Mouse (Mus musculus) limb, embryonic 12.5 days (tissue): Measurements from ENCODE around the gene Med12l. TPM values are rescaled to one million over a fixed set of nuclear protein-coding genes. Genes with fewer than 3 reads are reported as not detected.
A peak's percentile ranks its signal among the peaks of the same experiment; 100 is the strongest.

Experiments
- ATAC-seq: fragments of 200-750 bp; cut with Nextera tagmentation; 2 replicates; pipeline ENCODE4 v1.8.0; 2017; ENCODE audit warnings: low read depth, moderate TSS enrichment; ENCODE audit not compliant: insufficient number of reproducible peaks, insufficient read depth, low FRiP score, low TSS enrichment
- H3K27ac ChIP-seq: fragments of 300-500 bp; sonication (generic); 2 replicates; pipeline ENCODE4 v1.5.1; 2016; ENCODE audit warnings: mild to moderate bottlenecking, moderate library complexity
- H3K27me3 ChIP-seq: fragments of 300-500 bp; sonication (generic); 2 replicates; pipeline ENCODE4 v1.6.1; 2016; ENCODE audit warnings: mild to moderate bottlenecking, moderate library complexity
- H3K36me3 ChIP-seq: fragments of 300-500 bp; sonication (generic); 2 replicates; pipeline ENCODE4 v1.6.1; 2016; ENCODE audit warnings: mild to moderate bottlenecking, moderate library complexity
- H3K4me1 ChIP-seq: fragments of 300-500 bp; sonication (generic); replicated peaks from 2 replicates; pipeline ENCODE4 v1.6.1; 2016
- H3K4me2 ChIP-seq: fragments of 300-500 bp; sonication (generic); 2 replicates; pipeline ENCODE4 v1.6.1; 2016; ENCODE audit warnings: mild to moderate bottlenecking, moderate library complexity
- H3K4me3 ChIP-seq: fragments of 300-500 bp; sonication (generic); replicated peaks from 2 replicates; pipeline ENCODE4 v1.5.1; 2016; ENCODE audit warnings: mild to moderate bottlenecking
- H3K9ac ChIP-seq: fragments of 300-500 bp; sonication (generic); replicated peaks from 2 replicates; pipeline ENCODE4 v1.6.1; 2016; ENCODE audit warnings: mild to moderate bottlenecking, moderate library complexity
- H3K9me3 ChIP-seq: fragments of 300-500 bp; sonication (generic); 2 replicates; pipeline ENCODE4 v1.6.1; 2016; ENCODE audit warnings: mild to moderate bottlenecking, moderate library complexity
- whole genome bisulfite sequencing: fragments of 180-500 bp; shearing (Covaris S2); methylation state at CpG from one replicate; pipeline ENCODE4 v1.1.7; 2016; 5-methylcytosine and 5-hydroxymethylcytosine counted together
- polyA plus RNA-seq: library from polyadenylated mRNA; unstranded; fragments of >200 nt; fragmentation: Nextera tagmentation; extraction: Ambion mirVana; gene quantifications from 2 replicates; pipeline ENCODE4 v1.2.1, GENCODE M21; 2016

Med12l gene
- polyA plus RNA-seq, 1 experiment from 2014 or later, result 2.4 TPM

- no peak overlapping the region for H3K9ac ChIP-seq
- H3K4me1 ChIP-seq, result no peaks in the 10 kb centered on the region
- no peak overlapping the region for H3K4me3 ChIP-seq
- H3K4me2 ChIP-seq, result no peak overlapping the region
- no peak overlapping the region for H3K27ac ChIP-seq
- 75% methylated on average over 2 of the region's 2 CpGs for WGBS
- H3K27me3 ChIP-seq, result no peaks in the 10 kb centered on the region
- no peaks in the 10 kb centered on the region for H3K9me3 ChIP-seq
- no peaks in the 10 kb centered on the region for H3K36me3 ChIP-seq
- no peak for ATAC-seq
Observed at GRCm38 (mm10) chr3:59219326-59219725, 213.7 kb downstream of the Med12l start.

DNA sequence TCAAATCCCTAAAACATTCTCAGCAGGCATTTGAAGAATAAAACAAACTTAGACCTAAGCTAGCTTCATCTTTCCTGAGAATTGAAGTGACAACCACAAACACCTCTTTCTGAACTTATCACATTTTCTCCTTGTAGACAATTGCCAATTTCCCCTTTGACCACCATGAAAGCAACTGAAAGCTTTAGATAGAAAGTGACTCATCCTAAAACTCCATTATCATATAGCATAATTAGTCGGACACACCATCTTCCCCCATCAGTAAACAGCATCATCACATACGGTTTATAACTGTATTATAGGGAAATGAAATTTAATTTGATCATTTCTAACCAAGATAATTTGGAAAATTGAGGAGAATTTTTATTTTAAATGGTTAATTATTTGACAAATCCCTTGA is 216.7 kb downstream of the Med12l start:
- Histone ChIP-seq H3K9ac (no peak overlapping the region), H3K4me3 (no peak overlapping the region), H3K4me2 (no peak overlapping the region), H3K36me3 (no peaks in the 10 kb centered on the region), H3K27ac (no peak overlapping the region), H3K9me3 (no peaks in the 10 kb centered on the region), H3K4me1 (no peaks in the 10 kb centered on the region), H3K27me3 (no peaks in the 10 kb centered on the region)
- ATAC-seq, result no peak
- 88% methylated on average over 2 of the region's 2 CpGs for WGBS

DNA sequence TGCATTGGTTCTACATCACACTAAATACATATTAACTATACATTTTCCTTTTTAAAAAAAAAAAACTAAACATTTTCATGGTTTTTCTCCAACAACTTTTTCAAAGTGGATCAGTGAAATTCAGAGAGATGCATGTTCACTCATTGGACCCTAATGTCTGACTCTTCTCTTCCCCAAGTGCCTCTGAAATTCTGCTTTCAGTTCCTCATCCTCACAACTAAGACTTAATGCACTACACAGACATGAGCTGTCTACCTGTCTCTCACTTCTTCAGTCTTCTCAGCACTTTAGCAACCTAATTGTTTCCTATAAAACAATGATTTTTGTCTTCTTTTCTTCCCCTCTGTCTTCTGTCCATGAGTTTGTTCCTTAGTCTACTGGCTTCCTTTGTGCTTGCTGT is 219.8 kb downstream of the Med12l start:
- ATAC-seq, result no peak
- Histone ChIP-seq H3K36me3 (no peaks in the 10 kb centered on the region), H3K4me1 (no peaks in the 10 kb centered on the region), H3K27ac (no peak overlapping the region), H3K9ac (no peak overlapping the region), H3K27me3 (no peaks in the 10 kb centered on the region), H3K4me3 (no peak overlapping the region), H3K4me2 (no peak overlapping the region), H3K9me3 (no peaks in the 10 kb centered on the region)

DNA sequence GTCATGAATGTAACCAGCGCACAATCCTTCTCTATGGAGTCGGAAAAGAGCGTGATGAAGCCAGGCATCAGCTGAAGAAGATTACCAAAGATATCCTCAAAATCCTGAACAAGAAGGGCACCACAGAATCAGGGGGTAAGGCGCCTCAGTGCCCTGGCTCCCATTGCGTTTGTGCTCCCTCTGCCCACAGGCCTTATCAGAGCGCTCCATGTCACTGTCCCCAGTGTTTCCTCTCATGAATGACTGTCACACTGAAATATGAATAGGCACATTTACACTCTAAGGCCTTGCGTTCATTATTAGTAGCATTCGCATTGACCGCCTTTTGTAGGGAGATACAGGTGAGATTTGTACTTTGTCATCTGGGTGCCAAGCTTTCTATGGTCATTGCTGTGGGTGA is 222.1 kb downstream of the Med12l start:
- ATAC-seq, result no peak
- 89% methylated on average over 9 of the region's 9 CpGs for WGBS

GRCm38 (mm10) chr3:59228730-59229551 is 223.3 kb downstream of the Med12l start:
- H3K27ac ChIP-seq, result no peak overlapping the region
- WGBS, result 67% methylated on average over 10 of the region's 10 CpGs
- ATAC-seq, result no peak
- no peaks in the 10 kb centered on the region for H3K4me1 ChIP-seq
- H3K4me3 ChIP-seq, result no peak overlapping the region
- H3K27me3 ChIP-seq, result no peaks in the 10 kb centered on the region
- H3K9ac ChIP-seq, result no peak overlapping the region
- H3K4me2 ChIP-seq, result no peak overlapping the region
- H3K36me3 ChIP-seq, result no peaks in the 10 kb centered on the region
- H3K9me3 ChIP-seq, result no peaks in the 10 kb centered on the region

More for the DNA sequence above, 222.1 kb downstream of the Med12l start:
- no peaks in the 10 kb centered on the region for H3K36me3 ChIP-seq
- no peak overlapping the region for H3K4me2 ChIP-seq
- no peak overlapping the region for H3K27ac ChIP-seq
- H3K4me3 ChIP-seq, result no peak overlapping the region
- H3K9me3 ChIP-seq, result no peaks in the 10 kb centered on the region
- H3K4me1 ChIP-seq, result no peaks in the 10 kb centered on the region
- H3K9ac ChIP-seq, result no peak overlapping the region
- H3K27me3 ChIP-seq, result no peaks in the 10 kb centered on the region

GRCm38 (mm10) chr3:59230912-59231311 is 225.3 kb downstream of the Med12l start:
- no peak overlapping the region for H3K27ac ChIP-seq
- H3K9me3 ChIP-seq, result no peaks in the 10 kb centered on the region
- no peak overlapping the region for H3K9ac ChIP-seq
- H3K4me3 ChIP-seq, result no peak overlapping the region
- no peak overlapping the region for H3K4me2 ChIP-seq
- ATAC-seq, result no peak
- H3K27me3 ChIP-seq, result no peaks in the 10 kb centered on the region
- 65% methylated on average over 3 of the region's 3 CpGs for WGBS
- H3K36me3 ChIP-seq, result no peaks in the 10 kb centered on the region
- H3K4me1 ChIP-seq, result no peaks in the 10 kb centered on the region

- no peak overlapping the region for H3K9ac ChIP-seq
- H3K27ac ChIP-seq, result no peak overlapping the region
- no peak for ATAC-seq
- H3K4me3 ChIP-seq, result no peak overlapping the region
- H3K36me3 ChIP-seq, result no peaks in the 10 kb centered on the region
- H3K4me2 ChIP-seq, result no peak overlapping the region
- 63% methylated on average over 5 of the region's 5 CpGs for whole genome bisulfite sequencing
- H3K9me3 ChIP-seq, result no peaks in the 10 kb centered on the region
- H3K4me1 ChIP-seq, result no peaks in the 10 kb centered on the region
- H3K27me3 ChIP-seq, result no peaks in the 10 kb centered on the region
Observed at GRCm38 (mm10) chr3:59234878-59235277, 229.3 kb downstream of the Med12l start.

GRCm38 (mm10) chr3:59243384-59243783 is 237.8 kb downstream of the Med12l start:
- Histone ChIP-seq H3K4me2 (no peak overlapping the region), H3K9me3 (no peaks in the 10 kb centered on the region), H3K36me3 (no peaks in the 10 kb centered on the region), H3K9ac (no peak overlapping the region), H3K27ac (no peak overlapping the region), H3K4me1 (no peaks in the 10 kb centered on the region), H3K27me3 (no peaks in the 10 kb centered on the region), H3K4me3 (no peak overlapping the region)
- 74% methylated on average over 6 of the region's 6 CpGs for WGBS
- ATAC-seq, result no peak

DNA sequence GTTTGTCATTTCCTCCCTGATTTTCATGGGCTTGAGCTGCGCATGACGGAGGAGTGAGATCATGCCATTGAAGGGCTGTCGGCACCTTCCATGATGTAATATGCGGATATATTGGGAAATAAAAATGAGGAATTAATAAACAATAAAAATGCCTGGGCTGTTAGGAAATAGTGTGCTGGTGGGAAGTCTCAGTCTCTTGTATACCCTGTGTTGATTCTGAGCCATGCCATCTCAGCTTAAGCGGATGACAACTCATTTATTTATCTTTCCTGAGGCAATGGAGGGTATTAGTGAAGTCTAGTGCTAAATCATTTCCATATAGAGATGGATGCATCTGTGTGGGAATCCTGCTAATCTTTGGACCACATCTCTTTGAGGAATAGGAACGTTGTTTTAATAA is 242.4 kb downstream of the Med12l start:
- 79% methylated on average over 6 of the region's 6 CpGs for WGBS

DNA sequence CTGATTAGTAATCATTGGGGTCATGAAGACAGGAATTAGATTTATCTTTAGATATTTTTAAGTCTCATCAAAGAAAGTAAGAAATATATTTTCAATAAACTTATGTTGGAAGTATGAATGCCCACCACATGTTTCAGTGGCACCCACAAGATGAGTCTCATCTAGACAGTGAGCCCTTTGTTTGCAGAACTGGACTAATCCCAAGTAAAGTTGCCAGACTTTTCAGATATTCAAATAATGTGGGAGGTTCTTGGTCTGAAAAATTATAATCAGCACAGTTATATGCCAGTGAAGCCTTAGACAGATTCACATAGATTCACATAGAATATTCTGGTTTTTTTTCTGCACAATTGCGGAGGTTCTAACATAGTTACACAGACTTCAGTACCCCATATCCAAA is 244.8 kb downstream of the Med12l start:
- no peak for ATAC-seq
- Histone ChIP-seq H3K4me2 (no peak overlapping the region), H3K27me3 (no peaks in the 10 kb centered on the region), H3K4me3 (no peak overlapping the region), H3K27ac (no peak overlapping the region), H3K9me3 (no peaks in the 10 kb centered on the region), H3K9ac (no peak overlapping the region), H3K4me1 (no peaks in the 10 kb centered on the region), H3K36me3 (no peaks in the 10 kb centered on the region)
- WGBS, result 84% methylated on average over 1 of the region's 1 CpGs

More for the DNA sequence above, 242.4 kb downstream of the Med12l start:
- Histone ChIP-seq H3K27ac (no peak overlapping the region), H3K36me3 (no peaks in the 10 kb centered on the region), H3K27me3 (no peaks in the 10 kb centered on the region), H3K4me1 (no peaks in the 10 kb centered on the region), H3K9ac (no peak overlapping the region), H3K4me2 (no peak overlapping the region), H3K4me3 (no peak overlapping the region), H3K9me3 (no peaks in the 10 kb centered on the region)
- no peak for ATAC-seq

- Histone ChIP-seq H3K9ac (no peak overlapping the region), H3K4me3 (no peak overlapping the region), H3K9me3 (no peaks in the 10 kb centered on the region), H3K27me3 (no peaks in the 10 kb centered on the region), H3K27ac (0 out of 2 replicates have a peak overlapping the region, but pooled peaks have one; percentile 23), H3K4me2 (peak overlapping the region; percentile 13; the same call in 1 of the 2 replicates), H3K36me3 (no peaks in the 10 kb centered on the region), H3K4me1 (peaks cover 19% of the 10 kb centered on the region)
- ATAC-seq, result peak; percentile 66; the same call in 1 of the 2 replicates
- 47% methylated on average over 20 of the region's 20 CpGs for WGBS
Observed at GRCm38 (mm10) chr3:59257740-59258664, 252.4 kb downstream of the Med12l start.
